Mouse (Mus musculus) CH12.LX (cell line): ENCODE measurements around the gene Abhd2. TPM values are rescaled to one million over a fixed set of nuclear protein-coding genes. Genes with fewer than 3 reads are reported as not detected.

Experiments
- DNase-seq: peaks from one replicate; pipeline ENCODE4 v3.0.0-alpha.2; 2013; ENCODE audit errors: extremely low read depth
- H3K27ac ChIP-seq: 2 replicates; pipeline ENCODE4 v1.5.1; 2012; ENCODE audit warnings: low read depth, mild to moderate bottlenecking, control low read depth, moderate library complexity; ENCODE audit not compliant: insufficient read depth
- H3K27me3 ChIP-seq: replicated peaks from 2 replicates; pipeline ENCODE3; 2012; ENCODE audit warnings: inconsistent platforms
- H3K36me3 ChIP-seq, 2 experiments: replicated peaks in 1 of 2; 2 replicates each; pipeline versions ENCODE3 to v1.6.1; 2012; ENCODE audit warnings: inconsistent platforms in 1 of 2, low read length in 1 of 2, mild to moderate bottlenecking in 1 of 2, mixed read lengths in 1 of 2, moderate library complexity in 1 of 2; ENCODE audit not compliant: control insufficient read depth in 1 of 2, insufficient read depth in 1 of 2
- H3K4me1 ChIP-seq, 2 experiments: 2 replicates each; pipeline ENCODE4 v1.6.1; 2012; ENCODE audit warnings: inconsistent platforms in 1 of 2, moderate library complexity in 1 of 2; ENCODE audit not compliant: insufficient read depth in 2 of 2, control insufficient read depth in 1 of 2
- H3K4me2 ChIP-seq: 2 replicates; pipeline ENCODE4 v1.6.1; 2012; ENCODE audit warnings: low read depth, mild to moderate bottlenecking, control low read depth; ENCODE audit not compliant: poor library complexity, insufficient read depth, severe bottlenecking
- H3K4me3 ChIP-seq, 3 experiments: fragments of 150-350 bp in 1 of 3; sonication (generic) in 1 of 3; replicated peaks in 1 of 3; 2 replicates each; pipeline versions ENCODE3 to v1.5.1; 2011 to 2012; ENCODE audit warnings: low read depth in 2 of 3, low read length in 2 of 3, mild to moderate bottlenecking in 2 of 3, moderate library complexity in 2 of 3, control low read depth in 1 of 3, improper control_type of control experiment in 1 of 3, inconsistent platforms in 1 of 3, mixed read lengths in 1 of 3; ENCODE audit not compliant: poor library complexity in 1 of 3
- H3K79me2 ChIP-seq: replicated peaks from 2 replicates; pipeline ENCODE4 v1.6.1; 2012; ENCODE audit warnings: mild to moderate bottlenecking, moderate library complexity; ENCODE audit not compliant: control insufficient read depth, poor library complexity, insufficient read depth, severe bottlenecking; ENCODE audit errors: extremely low read depth
- H3K9ac ChIP-seq: 2 replicates; pipeline ENCODE4 v1.6.1; 2012; ENCODE audit warnings: low read depth, mild to moderate bottlenecking, control low read depth, moderate library complexity; ENCODE audit not compliant: insufficient read depth
- H3K9me3 ChIP-seq: replicated peaks from 2 replicates; pipeline ENCODE3; 2012; ENCODE audit warnings: low read length, inconsistent platforms, mixed read lengths
- CHD1 ChIP-seq: IDR thresholded peaks from 2 replicates; pipeline ENCODE4 v1.6.1; 2012; ENCODE audit warnings: low read depth, low read length, improper control_type of control experiment, inconsistent platforms
- CHD2 ChIP-seq: IDR thresholded peaks from 2 replicates; pipeline ENCODE4 v1.6.1; 2011; ENCODE audit warnings: low read length, improper control_type of control experiment
- CTCF ChIP-seq, 2 experiments: IDR thresholded peaks in 1 of 2; conservative IDR thresholded peaks in 1 of 2; 2 replicates each; pipeline ENCODE4 v1.5.1; 2011 to 2012; ENCODE audit warnings: low read depth in 2 of 2, low read length in 2 of 2, improper control_type of control experiment in 1 of 2, inconsistent platforms in 1 of 2, mild to moderate bottlenecking in 1 of 2, moderate library complexity in 1 of 2
- E2F4 ChIP-seq: IDR thresholded peaks from 2 replicates; pipeline ENCODE4 v1.6.1; 2011; ENCODE audit warnings: low read depth, low read length, improper control_type of control experiment; ENCODE audit not compliant: insufficient replicate concordance
- IRF4 ChIP-seq: IDR thresholded peaks from 2 replicates; pipeline ENCODE4 v1.6.1; 2014; ENCODE audit warnings: low read depth, mild to moderate bottlenecking, inconsistent platforms, low read length, improper control_type of control experiment
- JUN ChIP-seq: IDR thresholded peaks from 2 replicates; pipeline ENCODE4 v1.6.1; 2011; ENCODE audit warnings: low read depth, mild to moderate bottlenecking, low read length, improper control_type of control experiment, moderate library complexity; ENCODE audit not compliant: insufficient read depth
- JUND ChIP-seq: conservative IDR thresholded peaks from 2 replicates; pipeline ENCODE4 v1.6.1; 2011; ENCODE audit warnings: low read depth, low read length, improper control_type of control experiment
- MEF2A ChIP-seq: IDR thresholded peaks from 2 replicates; pipeline ENCODE4 v1.6.1; 2014; ENCODE audit warnings: low read depth, mild to moderate bottlenecking, inconsistent platforms, low read length, improper control_type of control experiment, borderline replicate concordance
- NRF1 ChIP-seq: IDR thresholded peaks from 2 replicates; pipeline ENCODE4 v1.6.1; 2014; ENCODE audit warnings: low read depth, mild to moderate bottlenecking, inconsistent platforms, low read length, improper control_type of control experiment, moderate library complexity
- PAX5 ChIP-seq: IDR thresholded peaks from 2 replicates; pipeline ENCODE4 v1.6.1; 2012; ENCODE audit warnings: low read length, inconsistent platforms, mixed read lengths
- POLR2A ChIP-seq: IDR thresholded peaks from 2 replicates; pipeline ENCODE4 v1.6.1; 2011; ENCODE audit warnings: low read depth, mild to moderate bottlenecking, improper control_type of control experiment, low read length
- POLR2AphosphoS2 ChIP-seq: IDR thresholded peaks from 2 replicates; pipeline ENCODE4 v1.6.1; 2011; ENCODE audit warnings: low read depth, low read length, improper control_type of control experiment
- RCOR1 ChIP-seq: conservative IDR thresholded peaks from 2 replicates; pipeline ENCODE4 v1.6.1; 2012; ENCODE audit warnings: low read depth, mild to moderate bottlenecking, inconsistent platforms, low read length, improper control_type of control experiment
- SIN3A ChIP-seq: IDR thresholded peaks from 2 replicates; pipeline ENCODE4 v1.6.1; 2012; ENCODE audit warnings: low read length, improper control_type of control experiment, inconsistent platforms
- SMC3 ChIP-seq: IDR thresholded peaks from 2 replicates; pipeline ENCODE4 v1.6.1; 2011; ENCODE audit warnings: low read depth, low read length, improper control_type of control experiment
- UBTF ChIP-seq: IDR thresholded peaks from 2 replicates; pipeline ENCODE4 v1.6.1; 2012; ENCODE audit warnings: low read depth, mild to moderate bottlenecking, inconsistent platforms, low read length, improper control_type of control experiment, moderate library complexity
- USF2 ChIP-seq: conservative IDR thresholded peaks from 2 replicates; pipeline ENCODE4 v1.6.1; 2011; ENCODE audit warnings: low read depth, low read length, improper control_type of control experiment
- ZC3H11A ChIP-seq: IDR thresholded peaks from 2 replicates; pipeline ENCODE4 v1.6.1; 2012; ENCODE audit warnings: low read depth, mild to moderate bottlenecking, inconsistent platforms, low read length, improper control_type of control experiment
- ZKSCAN1 ChIP-seq: IDR thresholded peaks from 2 replicates; pipeline ENCODE4 v1.6.1; 2012; ENCODE audit warnings: low read depth, inconsistent platforms, low read length, improper control_type of control experiment, borderline replicate concordance
- ZMIZ1 ChIP-seq: IDR thresholded peaks from 2 replicates; pipeline ENCODE4 v1.6.1; 2012; ENCODE audit warnings: low read depth, mild to moderate bottlenecking, inconsistent platforms, low read length, improper control_type of control experiment
- ZNF384 ChIP-seq: IDR thresholded peaks from 2 replicates; pipeline ENCODE4 v1.6.1; 2012; ENCODE audit warnings: low read depth, low read length, improper control_type of control experiment, inconsistent platforms
- dilution Hi-C: fragments of 300-500 bp; cut with MboI; formaldehyde crosslinking; loops from 2 replicates; pipeline ENCODE4 v1.14.3; 2020; ENCODE audit warnings: low sequenced_read_pairs; ENCODE audit not compliant: extremely low pct_unique_long_range_greater_than_20kb, extremely low pct_ligation_motif_present
- in situ Hi-C: fragments of 300-500 bp; cut with MboI; formaldehyde crosslinking; loops from 3 replicates; pipeline ENCODE4 v1.14.3; 2019; ENCODE audit warnings: low sequenced_read_pairs, low pct_ligation_motif_present, low pct_unique_long_range_greater_than_20kb, mixed read lengths
- polyA plus RNA-seq: library from polyadenylated mRNA; unstranded; fragments of >175 nt; gene quantifications from 2 replicates; pipeline ENCODE4 v1.2.1, GENCODE M21; 2012; ENCODE audit warnings: low read depth; ENCODE audit not compliant: insufficient read length
- total RNA-seq, 2 experiments: library from RNA; depleted of rRNA; stranded (reverse); fragments of 300-350 nt in 1 of 2; fragments of >200 nt in 1 of 2; gene quantifications; 2 replicates each; pipeline ENCODE4 v1.2.3; 2012 to 2014

Abhd2 gene
- total and polyA plus RNA-seq, 3 experiments: 6.0 to 15.4 (median 9.9) TPM

GRCm38 (mm10) chr7:79316069-79316695 is 43.2 kb downstream of the Abhd2 start:
- in situ Hi-C loops: no loop called here
- dilution Hi-C loops: no loop called here
- TF ChIP-seq IRF4 (no peak), NRF1 (no peak), CHD1 (no peak), ZMIZ1 (no peak), POLR2AphosphoS2 (no peak)

GRCm38 (mm10) chr7:79317576-79317975 is 44.6 kb downstream of the Abhd2 start:
- no peak overlapping the region for H3K9ac ChIP-seq
- H3K36me3 ChIP-seq: peaks cover 0 to 18% of the 10 kb centered on the region in 2 experiments
- no peaks in the 10 kb centered on the region for H3K9me3 ChIP-seq
- H3K4me1 ChIP-seq: peaks cover 14 to 49% of the 10 kb centered on the region in 2 experiments
- in situ Hi-C loops (no loop called here), dilution Hi-C loops (no loop called here)
- no peaks in the 10 kb centered on the region for H3K27me3 ChIP-seq
- no peak overlapping the region for H3K4me3 ChIP-seq
- no peak overlapping the region for H3K4me2 ChIP-seq
- TF ChIP-seq JUND (no peak), CTCF (conservative IDR thresholded peaks at IDR 0.05 in 1 of 2, IDR thresholded peaks at IDR 0.05 in 1 of 2; ENCODE audit: low read depth in 2 of 2, low read length in 2 of 2) (no peak), POLR2A (no peak), USF2 (no peak), SIN3A (no peak), ZKSCAN1 (no peak), ZNF384 (no peak), JUN (no peak), SMC3 (no peak), PAX5 (no peak), CHD2 (no peak), MEF2A (no peak), CHD1 (no peak), ZC3H11A (no peak), UBTF (no peak), E2F4 (no peak), RCOR1 (no peak)
- no peak overlapping the region for H3K27ac ChIP-seq
- no peak for DNase-seq
- no peaks in the 10 kb centered on the region for H3K79me2 ChIP-seq

More at GRCm38 (mm10) chr7:79316069-79316695, 43.2 kb downstream of the Abhd2 start:
- Histone ChIP-seq H3K4me3 (no peak overlapping the region), H3K79me2 (no peaks in the 10 kb centered on the region), H3K36me3 (peaks cover 0 to 17% of the 10 kb centered on the region in 2 experiments), H3K27ac (no peak overlapping the region), H3K4me1 (peaks cover 14 to 60% of the 10 kb centered on the region in 2 experiments), H3K9me3 (no peaks in the 10 kb centered on the region), H3K4me2 (no peak overlapping the region), H3K9ac (no peak overlapping the region), H3K27me3 (no peaks in the 10 kb centered on the region)
- DNase-seq: no peak
